Mouse (Mus musculus) splenic B cell, adult 2 months (primary cell): ENCODE results near the gene Insm1.
A peak's percentile ranks its signal among the peaks of the same experiment; 100 is the strongest.

Source experiments
- DNase-seq: peaks from one replicate; pipeline ENCODE4 v3.0.0-alpha.2; 2011; ENCODE audit warnings: low read depth, low spot score
- H3K27me3 ChIP-seq: 2 replicates; pipeline ENCODE4 v1.6.1; 2012; ENCODE audit warnings: mild to moderate bottlenecking, low read length, moderate library complexity, mixed read lengths; ENCODE audit not compliant: control insufficient read depth, poor library complexity, insufficient read depth, severe bottlenecking
- H3K36me3 ChIP-seq: 2 replicates; pipeline ENCODE4 v1.6.1; 2012; ENCODE audit warnings: mild to moderate bottlenecking, low read length, moderate library complexity, mixed read lengths; ENCODE audit not compliant: control insufficient read depth, poor library complexity, insufficient read depth, severe bottlenecking

The Insm1 gene

DNA sequence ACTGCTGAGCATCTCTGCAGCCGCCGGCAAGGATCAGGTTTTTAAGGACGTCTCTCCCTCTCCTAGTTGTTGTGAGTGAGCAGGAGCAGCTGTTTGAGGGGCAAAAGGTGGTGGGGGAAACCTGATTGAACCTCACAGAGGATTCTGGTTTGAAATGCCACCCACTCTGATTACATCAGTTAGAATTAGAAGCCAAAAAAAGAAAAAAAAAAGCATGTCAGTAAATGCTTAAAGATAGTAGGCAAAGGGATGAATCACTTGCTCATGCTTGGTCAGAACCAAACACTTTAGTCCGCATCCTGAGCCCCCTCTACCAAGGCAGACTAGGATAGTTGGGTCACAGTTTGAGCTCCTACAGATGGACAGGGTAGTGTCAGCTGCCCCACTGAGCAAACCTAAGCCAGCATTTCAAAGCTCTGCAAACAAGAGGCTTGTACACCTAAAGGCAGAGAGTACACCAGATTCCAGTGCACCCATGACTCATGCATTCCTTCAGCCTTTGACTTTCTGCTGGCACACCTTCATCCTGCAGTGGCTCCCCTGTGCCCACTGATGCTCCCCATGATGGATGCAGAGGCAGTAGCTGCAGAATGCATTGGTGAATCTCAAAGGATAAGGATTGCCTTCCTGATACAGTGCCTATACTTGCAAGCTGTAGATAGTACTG, 24.8 kb downstream of the Insm1 start:
- H3K27me3 ChIP-seq = no peaks in the 10 kb centered on the region
- no peaks in the 10 kb centered on the region; the same call in 1 of the 2 replicates for H3K36me3 ChIP-seq
- DNase-seq = no peak

DNA sequence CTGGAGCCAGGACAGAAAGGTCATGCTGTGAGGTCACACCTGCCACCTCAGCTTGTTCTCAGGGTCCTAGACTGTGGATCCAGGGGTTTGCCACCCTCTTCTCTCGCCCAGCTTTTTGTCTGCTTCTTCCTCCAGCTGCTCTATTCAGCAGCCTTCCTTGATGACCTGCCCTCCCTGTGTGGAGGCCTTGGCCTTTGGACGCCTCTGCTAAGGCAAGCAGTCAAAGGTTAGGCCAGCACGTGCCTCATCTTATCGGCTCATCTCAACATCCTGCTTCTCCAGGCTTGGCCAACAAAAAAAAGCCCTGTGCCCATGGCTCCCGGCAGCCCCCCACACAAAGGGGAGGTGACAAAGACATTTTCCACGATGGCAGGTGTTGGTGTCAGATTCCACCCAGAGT, 25.9 kb downstream of the Insm1 start:
- no peaks in the 10 kb centered on the region for H3K27me3 ChIP-seq

DNA sequence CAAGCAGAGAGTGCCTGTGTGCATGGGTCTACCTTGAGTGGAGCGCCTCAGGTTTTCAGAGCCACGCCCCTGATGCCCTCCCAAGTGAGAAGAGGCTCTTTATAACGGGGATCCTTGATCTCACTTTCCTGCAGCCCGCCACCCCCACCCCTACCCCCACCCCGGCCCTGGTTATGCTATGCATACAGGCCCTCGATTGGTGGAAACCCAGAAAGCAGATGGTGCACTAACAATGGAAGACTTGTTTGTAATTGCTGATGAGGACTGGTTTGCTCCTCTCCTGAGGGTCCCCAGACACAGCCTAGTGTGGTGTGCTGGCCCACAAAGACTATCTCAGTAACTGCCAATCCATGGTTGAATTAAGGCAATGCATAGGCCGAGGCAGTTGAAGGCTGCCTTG, 27.3 kb downstream of the Insm1 start:
- Histone ChIP-seq H3K27me3 (no peaks in the 10 kb centered on the region), H3K36me3 (no peaks in the 10 kb centered on the region)
- no peak for DNase-seq

More for the DNA sequence above, 25.9 kb downstream of the Insm1 start:
- DNase-seq = no peak
- H3K36me3 ChIP-seq = no peaks in the 10 kb centered on the region; the same call in 1 of the 2 replicates

DNA sequence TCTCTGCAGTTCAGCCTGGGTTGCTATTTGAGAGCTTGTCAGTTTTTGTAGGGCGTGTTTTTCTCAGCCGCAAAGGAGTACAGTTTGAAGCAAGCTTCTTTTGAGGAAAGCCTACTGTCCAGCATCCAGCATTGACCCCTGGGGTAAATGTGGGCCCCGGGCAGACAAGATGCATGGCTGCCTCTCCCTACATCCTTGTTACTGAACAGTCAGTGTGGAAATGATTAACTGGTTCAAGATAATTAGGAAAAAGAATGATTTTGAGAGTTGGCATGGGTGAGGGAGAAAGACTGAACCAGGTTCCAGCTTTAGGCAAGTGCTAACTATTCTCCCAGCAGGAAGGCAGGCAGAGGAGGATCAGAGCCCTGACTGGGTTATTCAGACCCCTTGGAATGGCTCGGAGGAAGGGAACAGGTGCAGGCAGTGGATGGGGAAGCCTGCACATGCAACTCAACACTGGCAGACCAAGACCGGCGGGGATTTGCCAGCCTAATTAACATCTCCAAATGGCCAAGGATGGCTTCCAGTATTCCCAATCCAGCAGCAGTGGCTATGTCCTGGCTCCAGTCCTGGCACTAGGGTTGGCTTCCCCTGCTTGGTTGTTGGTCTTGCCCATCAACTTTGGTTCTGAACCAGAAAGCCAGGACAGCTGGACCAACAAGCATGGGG, 28.6 kb downstream of the Insm1 start:
- no peak for DNase-seq
- Histone ChIP-seq H3K36me3 (no peaks in the 10 kb centered on the region), H3K27me3 (no peaks in the 10 kb centered on the region)

DNA sequence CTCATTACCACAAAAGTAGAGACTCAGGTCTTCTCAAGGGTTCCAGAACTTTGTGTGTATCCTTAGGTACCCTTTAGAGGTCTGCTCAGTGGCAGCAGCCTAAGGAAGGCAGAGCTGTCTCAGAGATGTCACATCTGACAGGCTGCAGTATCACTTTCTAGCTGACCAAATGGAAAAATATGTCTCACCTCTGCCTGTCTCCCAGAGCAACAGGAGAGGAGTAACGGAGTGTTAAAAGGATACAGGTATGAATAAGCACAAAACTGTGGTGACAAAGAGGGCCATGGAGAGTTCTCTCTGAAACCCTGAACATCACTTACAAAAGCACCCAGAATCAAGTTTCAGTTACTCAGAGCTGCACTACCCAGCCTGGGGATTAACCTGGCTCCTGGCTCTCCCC, 32.7 kb downstream of the Insm1 start:
- DNase-seq = no peak
- no peaks in the 10 kb centered on the region for H3K27me3 ChIP-seq
- H3K36me3 ChIP-seq = no peaks in the 10 kb centered on the region

DNA sequence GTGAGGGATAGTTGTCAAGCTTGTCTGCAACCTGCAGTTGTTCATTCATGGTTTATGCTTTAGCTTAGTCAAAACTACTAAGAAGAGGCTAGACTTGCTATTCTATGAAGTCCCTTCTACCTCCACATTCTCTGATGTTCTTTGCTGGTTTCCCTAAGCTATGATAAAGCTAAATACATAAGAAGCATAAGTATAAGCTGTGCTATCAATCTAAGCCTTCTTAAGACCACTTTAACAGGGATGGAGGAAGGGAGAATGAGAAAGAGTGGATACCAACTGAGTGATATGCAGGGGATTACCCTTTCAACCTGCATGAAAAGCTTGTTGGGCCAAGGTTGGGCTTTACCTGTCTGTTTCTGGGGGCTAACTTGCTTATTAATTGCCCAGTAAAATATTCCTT, 33.9 kb downstream of the Insm1 start:
- no peak for DNase-seq
- no peaks in the 10 kb centered on the region for H3K27me3 ChIP-seq
- H3K36me3 ChIP-seq = no peaks in the 10 kb centered on the region

DNA sequence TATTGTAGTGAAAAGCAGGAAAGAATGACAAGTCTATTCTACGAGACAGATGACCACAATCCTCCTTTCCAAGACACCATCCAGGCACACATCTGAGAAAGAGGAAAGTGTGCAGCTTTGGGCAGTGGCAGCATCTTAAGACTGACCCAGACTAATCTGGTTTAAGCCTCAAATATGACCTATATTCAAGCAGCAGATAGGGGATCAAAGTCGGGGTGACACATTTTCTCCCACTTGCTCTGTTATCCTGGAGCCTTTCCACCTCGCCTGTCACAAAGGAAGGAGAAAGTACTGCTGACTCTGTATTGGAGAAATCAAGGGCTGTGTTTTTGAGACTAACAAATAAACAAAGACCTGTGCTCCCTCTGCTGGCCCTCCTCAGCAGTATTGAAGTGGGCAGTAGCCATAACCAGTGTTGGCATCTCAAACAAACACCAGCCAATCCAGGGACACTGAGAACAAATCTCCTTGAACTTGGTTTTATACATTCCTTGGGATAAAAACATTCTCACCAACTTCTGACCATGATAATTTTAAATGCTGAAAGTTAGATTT, 34.7 kb downstream of the Insm1 start:
- H3K27me3 ChIP-seq = no peaks in the 10 kb centered on the region
- no peaks in the 10 kb centered on the region for H3K36me3 ChIP-seq
- DNase-seq = peak; percentile 5

DNA sequence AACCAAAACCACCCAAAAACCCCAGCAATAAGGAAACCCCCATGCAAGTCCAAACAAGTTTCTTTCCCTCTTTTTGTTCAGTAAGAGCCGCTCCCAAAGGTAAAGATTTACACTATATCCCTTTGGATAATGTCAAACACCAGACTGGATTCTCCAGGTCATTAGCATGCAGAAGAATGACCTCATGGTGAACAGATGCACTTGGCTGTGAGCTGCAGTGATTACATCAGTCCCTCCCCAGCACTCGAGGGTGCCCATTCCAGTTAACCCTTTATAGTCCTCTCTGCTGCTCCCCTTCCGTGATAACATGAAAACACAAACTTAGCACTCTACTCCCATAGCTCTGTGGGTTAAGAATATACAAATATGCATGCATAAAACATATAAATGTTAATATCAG, 35.3 kb downstream of the Insm1 start:
- Histone ChIP-seq H3K27me3 (no peaks in the 10 kb centered on the region), H3K36me3 (no peaks in the 10 kb centered on the region)
- no peak for DNase-seq

DNA sequence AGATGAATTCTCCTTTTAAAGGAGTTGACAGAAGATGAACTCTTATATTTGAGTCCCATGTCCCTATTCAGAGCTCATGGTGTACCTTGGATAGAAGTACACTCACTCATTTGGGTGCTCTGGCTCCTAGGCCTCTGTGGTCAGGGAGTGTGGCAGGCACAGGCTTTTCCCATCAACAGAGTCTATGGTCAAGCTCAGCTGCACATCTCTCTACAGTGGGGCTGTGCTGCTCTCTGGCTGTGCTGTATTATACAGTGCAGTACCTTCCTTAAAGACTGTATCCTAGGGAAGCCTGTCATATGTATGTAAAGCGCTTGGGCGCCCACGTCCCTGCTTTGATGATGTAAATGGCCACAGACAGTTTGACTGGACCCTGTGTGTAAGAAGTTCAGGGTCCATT, 35.9 kb downstream of the Insm1 start:
- no peaks in the 10 kb centered on the region for H3K36me3 ChIP-seq
- no peak for DNase-seq
- H3K27me3 ChIP-seq = no peaks in the 10 kb centered on the region

DNA sequence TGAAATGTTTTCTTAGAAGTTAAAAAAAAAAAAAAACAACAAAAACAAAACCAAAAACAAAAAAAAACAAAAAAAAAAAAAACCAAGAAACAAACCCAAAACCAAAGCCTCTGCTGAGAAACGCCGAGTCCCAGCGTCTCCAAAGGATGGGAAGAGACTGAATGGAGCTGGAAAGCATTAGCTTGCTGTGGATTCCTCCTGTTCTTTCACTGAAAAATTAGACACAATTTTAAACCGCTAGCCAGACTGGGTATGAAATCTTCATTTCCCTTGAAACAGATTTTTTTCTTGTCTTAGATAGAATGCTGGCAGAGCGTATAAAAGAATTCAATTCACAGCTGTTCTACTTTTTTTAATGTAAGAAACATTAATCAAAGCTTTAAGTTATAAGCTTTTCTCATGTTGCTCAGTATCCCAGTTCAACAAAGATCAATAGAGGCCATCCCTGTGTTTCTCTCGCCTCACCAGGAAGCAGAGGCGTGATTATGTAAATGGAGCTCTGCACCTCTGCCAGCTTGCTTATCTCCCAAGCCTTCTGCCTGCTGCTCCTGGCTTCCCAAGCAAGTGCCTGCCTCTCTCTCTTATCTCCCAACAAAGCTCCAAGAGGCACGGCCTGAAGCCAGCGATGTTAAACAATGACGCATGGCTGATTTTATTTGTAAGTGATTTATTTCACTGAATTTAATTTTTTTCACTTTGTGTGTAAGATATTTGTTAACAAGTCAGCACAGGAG, 37.2 kb downstream of the Insm1 start:
- Histone ChIP-seq H3K27me3 (no peaks in the 10 kb centered on the region), H3K36me3 (no peaks in the 10 kb centered on the region)
- DNase-seq = no peak

DNA sequence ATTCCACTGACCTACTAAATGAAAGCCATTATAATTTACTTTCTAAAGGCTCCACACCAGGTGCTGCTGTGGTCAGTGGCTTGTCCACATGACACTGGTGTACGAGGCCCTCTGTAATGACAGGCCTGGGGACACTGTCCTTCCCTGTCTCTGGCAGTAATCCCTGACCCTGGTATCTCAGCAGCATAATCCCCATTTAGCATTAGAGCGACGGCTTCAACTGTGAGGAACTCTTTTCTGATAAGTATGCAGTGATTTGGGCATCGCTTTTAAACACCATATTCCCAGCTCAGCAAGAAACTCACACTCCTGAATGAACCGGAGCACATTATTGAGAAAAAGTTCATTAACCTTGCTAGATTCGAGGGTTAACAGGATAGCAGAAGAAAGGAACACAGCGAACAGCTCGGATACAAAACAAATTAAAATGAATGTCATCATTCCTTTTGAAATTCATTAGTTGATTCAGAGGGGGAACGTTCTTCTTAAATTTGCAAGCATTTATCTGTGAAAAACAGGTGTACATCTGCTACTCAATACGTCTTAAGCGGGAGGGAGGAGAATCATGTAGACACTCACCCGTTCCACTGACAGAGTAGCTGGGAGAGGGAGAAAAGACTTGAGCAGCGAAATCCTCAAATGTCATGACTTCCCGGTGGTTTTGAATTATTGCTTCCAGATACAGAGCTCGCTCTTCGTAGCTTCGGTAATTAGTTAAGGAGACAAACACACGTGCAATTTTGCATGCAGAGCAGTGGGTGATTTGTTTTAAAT, 38.3 kb downstream of the Insm1 start:
- no peak for DNase-seq

DNA sequence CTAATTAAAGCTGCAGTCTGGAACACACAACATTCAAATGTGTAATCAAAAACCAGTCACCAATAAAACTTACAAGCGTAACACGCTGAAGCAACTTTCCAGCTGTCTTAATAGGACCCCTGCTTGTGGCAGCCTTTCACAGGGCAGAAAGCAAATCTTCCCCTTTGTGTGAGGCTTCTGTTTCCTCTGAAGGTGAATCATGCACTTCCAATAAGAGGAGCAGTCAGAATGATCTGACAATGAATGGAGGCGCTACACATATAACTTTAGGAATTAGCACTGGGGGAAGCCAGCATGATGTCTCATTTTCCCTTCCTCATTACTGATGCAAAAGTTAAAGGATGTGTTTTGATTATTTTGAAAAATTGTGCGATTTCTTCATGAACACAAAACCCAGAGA, 39.4 kb downstream of the Insm1 start:
- Histone ChIP-seq H3K27me3 (no peaks in the 10 kb centered on the region), H3K36me3 (no peaks in the 10 kb centered on the region)
- no peak for DNase-seq

More for the DNA sequence above, 38.3 kb downstream of the Insm1 start:
- Histone ChIP-seq H3K27me3 (no peaks in the 10 kb centered on the region), H3K36me3 (no peaks in the 10 kb centered on the region)

DNA sequence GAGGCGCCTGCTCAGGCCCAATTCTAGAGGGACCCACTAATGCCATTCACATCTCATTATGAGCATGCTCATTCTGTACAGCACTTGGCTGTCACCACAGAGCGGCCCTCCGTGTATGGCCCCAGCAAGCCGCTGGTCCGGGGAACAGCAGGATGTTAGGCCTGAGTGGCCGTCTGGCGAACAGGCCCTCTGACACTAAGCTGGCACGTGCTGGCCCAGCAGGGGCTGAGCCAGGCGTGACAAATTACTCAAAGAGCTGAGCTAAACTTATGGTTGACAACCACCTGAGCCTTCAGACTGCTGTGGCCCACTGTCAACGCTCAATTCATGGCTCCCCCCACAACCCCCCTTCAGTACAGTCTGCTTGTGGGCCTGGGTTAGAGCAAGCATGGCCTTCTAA, 40.5 kb downstream of the Insm1 start:
- DNase-seq = no peak
- no peaks in the 10 kb centered on the region for H3K27me3 ChIP-seq
- no peaks in the 10 kb centered on the region for H3K36me3 ChIP-seq

DNA sequence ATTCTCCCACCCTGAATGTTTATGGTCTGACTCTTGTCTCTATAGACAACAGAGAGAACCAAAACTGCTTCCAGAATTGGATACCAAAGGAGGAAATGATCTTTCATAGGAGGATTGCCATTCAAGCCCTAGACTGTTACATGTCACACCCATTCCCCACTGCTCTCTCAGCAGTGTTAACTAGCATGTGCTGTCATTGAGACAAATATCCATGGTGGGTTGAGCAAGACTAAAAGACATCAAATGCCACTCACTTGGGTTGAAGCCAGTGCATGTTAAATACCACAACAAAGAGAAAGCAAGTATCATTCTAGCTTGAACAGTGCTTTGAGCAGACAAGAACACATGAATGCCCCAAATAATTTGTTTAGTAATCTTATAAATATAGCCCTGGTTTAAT, 41.2 kb downstream of the Insm1 start:
- DNase-seq = no peak
- Histone ChIP-seq H3K27me3 (no peaks in the 10 kb centered on the region), H3K36me3 (no peaks in the 10 kb centered on the region)
